Mouse (Mus musculus): ENCODE data around the gene Mt2. TPM values are rescaled to one million over a fixed set of nuclear protein-coding genes. Genes with fewer than 3 reads are reported as not detected.

Mt2 gene
- polyA plus RNA-seq, 1 experiment from 2014 or later: 29.8 TPM

DNA sequence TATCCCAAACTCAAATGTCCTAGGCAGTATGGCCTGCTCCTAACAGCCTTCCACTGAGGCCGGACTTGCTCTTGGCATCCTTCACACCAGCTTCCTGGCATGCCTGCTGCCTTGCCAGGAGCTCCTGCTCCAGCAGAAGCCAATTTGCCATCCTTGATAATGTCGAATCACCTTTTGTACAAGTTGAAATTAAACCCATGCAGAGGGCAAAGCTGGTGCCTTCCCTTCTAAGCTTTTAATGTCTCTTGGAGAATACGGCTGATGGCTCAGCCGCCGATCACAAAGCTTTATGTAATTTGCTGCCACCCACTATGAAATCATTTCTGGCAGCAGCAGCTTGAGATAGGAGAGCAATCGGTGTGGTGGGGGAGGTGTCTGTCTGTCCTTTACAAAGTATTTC is 37.2 kb downstream of the Mt2 start:
- DNase-seq (ENCODE audit: low spot score, missing footprints) (no peak), ATAC-seq (ENCODE audit: low FRiP score) (no peak)
- WGBS: 82% methylated on average over 6 of the region's 6 CpGs
- H3K4me2 ChIP-seq: no peak overlapping the region
- peaks cover 3% of the 10 kb centered on the region for H3K4me1 ChIP-seq (ENCODE audit: control insufficient read depth, insufficient read depth, low read length)
- H3K36me3 ChIP-seq (ENCODE audit: control insufficient read depth, insufficient read depth, low read length): no peaks in the 10 kb centered on the region
- H3K9ac ChIP-seq (ENCODE audit: low read length): no peak overlapping the region
- H3K27ac ChIP-seq (ENCODE audit: low read depth, low read length): no peak overlapping the region
- H3K9me3 ChIP-seq (ENCODE audit: control insufficient read depth, low read length): no peaks in the 10 kb centered on the region
- no peak overlapping the region for H3K4me3 ChIP-seq (ENCODE audit: low read depth, low read length)
- no peaks in the 10 kb centered on the region; the same call in 1 of the 2 replicates for H3K27me3 ChIP-seq (ENCODE audit: control insufficient read depth, insufficient read depth, low read length)

DNA sequence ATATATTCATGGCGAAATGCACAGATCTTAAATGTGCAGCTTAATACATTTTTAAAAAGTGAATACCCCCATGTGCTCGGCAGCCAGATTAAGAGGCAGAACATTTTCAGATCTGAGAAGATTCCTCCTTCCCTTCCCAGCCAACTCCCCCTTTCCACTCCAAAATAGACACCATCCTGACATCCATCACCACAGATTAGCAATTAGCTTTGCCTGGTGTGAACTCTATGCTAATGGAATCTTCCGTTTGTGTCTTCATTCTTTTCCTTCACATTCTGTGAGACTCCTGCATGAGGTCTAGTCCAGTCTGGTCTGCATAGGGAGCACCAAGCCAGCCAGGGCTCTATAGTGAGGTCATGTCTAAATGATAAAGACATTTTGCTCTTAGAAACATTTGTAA is 37.8 kb downstream of the Mt2 start:
- no peak overlapping the region for H3K4me2 ChIP-seq
- no peak for ATAC-seq (ENCODE audit: low FRiP score)
- no peak for DNase-seq (ENCODE audit: low spot score, missing footprints)
- no peak overlapping the region for H3K4me3 ChIP-seq (ENCODE audit: low read depth, low read length)
- H3K4me1 ChIP-seq (ENCODE audit: control insufficient read depth, insufficient read depth, low read length): peaks cover 4% of the 10 kb centered on the region
- no peaks in the 10 kb centered on the region for H3K36me3 ChIP-seq (ENCODE audit: control insufficient read depth, insufficient read depth, low read length)
- H3K9ac ChIP-seq (ENCODE audit: low read length): no peak overlapping the region
- 73% methylated on average over 3 of the region's 3 CpGs for WGBS
- no peak overlapping the region for H3K27ac ChIP-seq (ENCODE audit: low read depth, low read length)
- H3K9me3 ChIP-seq (ENCODE audit: control insufficient read depth, low read length): no peaks in the 10 kb centered on the region
- no peaks in the 10 kb centered on the region; the same call in 1 of the 2 replicates for H3K27me3 ChIP-seq (ENCODE audit: control insufficient read depth, insufficient read depth, low read length)

DNA sequence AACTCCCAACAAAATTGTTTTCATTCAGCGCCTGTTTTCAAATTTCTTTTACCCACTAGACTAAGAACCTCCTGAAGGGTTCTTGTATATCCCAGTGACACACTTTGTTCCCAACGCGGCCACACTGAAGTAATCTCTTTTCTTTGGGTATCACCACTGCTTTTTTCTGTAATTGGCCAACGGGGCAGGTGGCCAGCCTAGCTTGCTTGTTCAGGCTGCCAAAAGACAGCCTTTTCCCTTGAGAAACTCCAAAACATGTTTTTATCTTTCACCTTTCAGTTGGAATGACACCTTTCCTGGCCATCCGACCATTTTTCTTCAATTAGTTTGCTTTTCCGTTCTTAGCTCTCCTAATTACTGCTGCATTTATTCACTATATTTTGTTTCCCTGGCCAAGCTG is 41.4 kb downstream of the Mt2 start:
- no peaks in the 10 kb centered on the region; the same call in 1 of the 2 replicates for H3K27me3 ChIP-seq (ENCODE audit: control insufficient read depth, insufficient read depth, low read length)
- ATAC-seq (ENCODE audit: low FRiP score): no peak
- H3K4me1 ChIP-seq (ENCODE audit: control insufficient read depth, insufficient read depth, low read length): peaks cover 8% of the 10 kb centered on the region
- DNase-seq (ENCODE audit: low spot score, missing footprints): no peak
- H3K4me2 ChIP-seq: peak overlapping the region; percentile 90
- no peak overlapping the region for H3K27ac ChIP-seq (ENCODE audit: low read depth, low read length)
- no peaks in the 10 kb centered on the region for H3K9me3 ChIP-seq (ENCODE audit: control insufficient read depth, low read length)
- peak overlapping the region; percentile 86; the same call in 1 of the 2 replicates for H3K4me3 ChIP-seq (ENCODE audit: low read depth, low read length)
- no peaks in the 10 kb centered on the region for H3K36me3 ChIP-seq (ENCODE audit: control insufficient read depth, insufficient read depth, low read length)
- 60% methylated on average over 6 of the region's 6 CpGs for WGBS
- peak overlapping the region; percentile 47 for H3K9ac ChIP-seq (ENCODE audit: low read length)

DNA sequence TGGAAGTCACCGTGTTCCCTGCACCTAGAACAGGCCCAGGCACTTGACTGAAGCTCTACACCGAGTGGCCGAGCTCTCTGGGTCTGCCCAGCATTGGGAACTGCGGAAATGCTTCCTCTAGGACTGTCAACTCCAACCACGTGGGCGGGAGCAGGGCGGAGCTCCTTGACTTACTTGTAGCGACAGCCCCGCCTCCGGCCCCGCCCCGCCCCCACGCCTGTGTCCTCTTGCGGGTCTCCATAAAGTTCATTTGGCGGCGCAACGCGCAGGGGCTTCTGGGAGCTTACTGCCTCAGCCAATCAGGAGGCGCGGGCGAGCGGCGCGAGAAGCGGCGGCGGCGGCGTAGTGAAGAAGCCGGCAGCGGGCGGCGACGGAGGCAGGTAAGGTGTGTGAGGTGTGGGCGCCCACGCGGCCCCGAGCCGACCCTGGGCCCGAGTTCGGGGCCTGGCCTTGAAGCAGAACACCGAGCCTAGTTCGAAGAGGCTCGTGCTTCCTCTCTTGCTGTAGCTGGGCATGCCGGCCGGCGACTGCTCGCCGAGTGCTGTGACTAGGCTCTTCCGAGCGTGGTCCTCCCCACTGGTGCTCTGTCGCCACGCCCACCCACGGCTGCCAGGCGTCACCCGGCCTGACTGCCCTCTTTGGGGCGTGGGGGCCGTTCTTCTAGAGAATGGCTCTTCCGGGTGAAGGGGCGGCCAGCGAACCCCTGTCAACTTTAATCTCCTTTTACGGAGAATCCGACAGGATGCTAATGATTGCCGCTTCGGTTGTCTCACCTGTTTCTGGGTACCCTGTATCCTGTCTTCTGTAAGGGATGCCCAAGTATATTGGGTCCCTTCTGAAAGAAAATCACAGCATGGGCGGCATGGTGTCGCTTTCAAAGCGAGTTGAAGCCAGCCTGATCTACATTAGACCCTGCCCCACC is 42.0 kb downstream of the Mt2 start, which contains the start of gene Nup93:
Gene Nup93, plus strand, starts transcription at position 313 of the 922 bp plus-strand sequence.
- Histone ChIP-seq H3K4me2 (peak within 1 kb of the TSS; percentile 90), H3K4me1 (ENCODE audit: control insufficient read depth, insufficient read depth, low read length) (peaks cover 8% of the 10 kb centered on the region), H3K27ac (ENCODE audit: low read depth, low read length) (no peak within 1 kb of the TSS), H3K4me3 (ENCODE audit: low read depth, low read length) (peak within 1 kb of the TSS; percentile 86), H3K27me3 (ENCODE audit: control insufficient read depth, insufficient read depth, low read length) (no peaks in the 10 kb centered on the region; the same call in 1 of the 2 replicates), H3K9me3 (ENCODE audit: control insufficient read depth, low read length) (no peaks in the 10 kb centered on the region), H3K36me3 (ENCODE audit: control insufficient read depth, insufficient read depth, low read length) (no peaks in the 10 kb centered on the region), H3K9ac (ENCODE audit: low read length) (peak within 1 kb of the TSS; percentile 84)
- under 1% methylated on average over 67 of the region's 68 CpGs for WGBS
- DNase-seq (ENCODE audit: low spot score, missing footprints) (peak; percentile 100), ATAC-seq (ENCODE audit: low FRiP score) (peak; percentile 98)

Other genes starting within 250 kb of the Mt2 start
- gene Amfr, start 159.8 kb upstream of the Mt2 start, polyA plus RNA-seq (2014; fragmentation: Nextera tagmentation; extraction: Ambion mirVana): 56.8 and 64.7 TPM in 2 replicates
- 198 and 200 TPM in 2 replicates for gene Nudt21, start 135.6 kb upstream of the Mt2 start, polyA plus RNA-seq (2014; fragmentation: Nextera tagmentation; extraction: Ambion mirVana)
- 11.1 and 11.6 TPM in 2 replicates for gene Ogfod1, start 135.5 kb upstream of the Mt2 start, polyA plus RNA-seq (2014; fragmentation: Nextera tagmentation; extraction: Ambion mirVana)
- 21.3 and 26.6 TPM in 2 replicates for gene Bbs2, start 73.7 kb upstream of the Mt2 start, polyA plus RNA-seq (2014; fragmentation: Nextera tagmentation; extraction: Ambion mirVana)
- not detected in 2 replicates for gene Mt4, start 35.5 kb upstream of the Mt2 start, polyA plus RNA-seq (2014; fragmentation: Nextera tagmentation; extraction: Ambion mirVana)
- 8.5 and 12.0 TPM in 2 replicates for gene Mt3, start 20.1 kb upstream of the Mt2 start, polyA plus RNA-seq (2014; fragmentation: Nextera tagmentation; extraction: Ambion mirVana)
- gene Mt1, start 6.4 kb downstream of the Mt2 start, polyA plus RNA-seq (2014; fragmentation: Nextera tagmentation; extraction: Ambion mirVana): 87.0 and 94.1 TPM in 2 replicates
- gene Nup93, start 41.9 kb downstream of the Mt2 start, polyA plus RNA-seq (2014; fragmentation: Nextera tagmentation; extraction: Ambion mirVana): 118 and 121 TPM in 2 replicates
- not detected in 2 replicates for gene Slc12a3, start 156.5 kb downstream of the Mt2 start, polyA plus RNA-seq (2014; fragmentation: Nextera tagmentation; extraction: Ambion mirVana)
- gene Herpud1, start 213.8 kb downstream of the Mt2 start, polyA plus RNA-seq (2014; fragmentation: Nextera tagmentation; extraction: Ambion mirVana): 56.8 and 60.4 TPM in 2 replicates

Data from midbrain, embryonic 11.5 days (tissue).